Mouse (Mus musculus) mouse embryonic stem cell (cell line): ENCODE measurements around the gene Actrt2.

ENCODE experiments used
- in situ Hi-C, 2 experiments: fragments of 300-500 bp; cut with MboI; formaldehyde crosslinking; loops; 1 replicate in 1 of 2; 3 replicates in 1 of 2; pipeline ENCODE4 v1.14.3; 2019 to 2020; ENCODE audit warnings: low sequenced_read_pairs in 2 of 2, low pct_unique_long_range_greater_than_20kb in 1 of 2, mixed read lengths in 1 of 2; ENCODE audit not compliant: unreplicated experiment in 1 of 2

Actrt2 gene

GRCm38 (mm10) chr4:154627419-154628142 is 40.1 kb downstream of the Actrt2 start:
- in situ Hi-C loops = loop anchor here in 1 of 2 experiments (25.0 kb wide), 1 partner anchor 410 kb away; no protein-coding TSS in a partner anchor

GRCm38 (mm10) chr4:154626282-154626681 is 41.4 kb downstream of the Actrt2 start:
- in situ Hi-C loops = loop anchor here in 1 of 2 experiments (25.0 kb wide), 1 partner anchor 411 kb away; no protein-coding TSS in a partner anchor

GRCm38 (mm10) chr4:154625710-154626109 is 42.0 kb downstream of the Actrt2 start:
- in situ Hi-C loops = loop anchor here in 1 of 2 experiments (25.0 kb wide), 1 partner anchor 412 kb away; no protein-coding TSS in a partner anchor

- in situ Hi-C loops = no loop called here
Observed at GRCm38 (mm10) chr4:154623241-154623640, 44.4 kb downstream of the Actrt2 start.

GRCm38 (mm10) chr4:154622521-154622920 is 45.1 kb downstream of the Actrt2 start:
- in situ Hi-C loops = no loop called here
